Mouse (Mus musculus) midbrain, embryonic 11.5 days (tissue): ENCODE measurements around the gene Emilin2. TPM values are rescaled to one million over a fixed set of nuclear protein-coding genes. Genes with fewer than 3 reads are reported as not detected.

Experiments used
- ATAC-seq: fragments of 200-750 bp; cut with Nextera tagmentation; 2 replicates; pipeline ENCODE4 v1.8.0; 2017; ENCODE audit warnings: moderate TSS enrichment, moderate library complexity; ENCODE audit not compliant: low FRiP score
- DNase-seq: peaks from one replicate; pipeline ENCODE4 v3.0.0; 2015; ENCODE audit warnings: low spot score; ENCODE audit errors: missing footprints
- H3K27ac ChIP-seq: fragments of 300-500 bp; sonication (generic); 2 replicates; pipeline ENCODE4 v1.5.1; 2014; ENCODE audit warnings: low read depth, low read length
- H3K27me3 ChIP-seq: fragments of 300-500 bp; sonication (generic); 2 replicates; pipeline ENCODE4 v1.6.1; 2014; ENCODE audit warnings: mild to moderate bottlenecking, low read length, moderate library complexity, mixed read lengths; ENCODE audit not compliant: control insufficient read depth, insufficient read depth
- H3K36me3 ChIP-seq: fragments of 300-500 bp; sonication (generic); 2 replicates; pipeline ENCODE4 v1.6.1; 2014; ENCODE audit warnings: mild to moderate bottlenecking, low read length, moderate library complexity, mixed read lengths; ENCODE audit not compliant: control insufficient read depth, insufficient read depth
- H3K4me1 ChIP-seq: fragments of 300-500 bp; sonication (generic); 2 replicates; pipeline ENCODE4 v1.6.1; 2014; ENCODE audit warnings: low read length; ENCODE audit not compliant: control insufficient read depth, insufficient read depth
- H3K4me2 ChIP-seq: fragments of 300-500 bp; sonication (generic); 2 replicates; pipeline ENCODE4 v1.6.1; 2014; ENCODE audit warnings: mild to moderate bottlenecking, moderate library complexity
- H3K4me3 ChIP-seq: fragments of 300-500 bp; sonication (generic); 2 replicates; pipeline ENCODE4 v1.5.1; 2014; ENCODE audit warnings: low read depth, low read length
- H3K9ac ChIP-seq: fragments of 300-500 bp; sonication (generic); 2 replicates; pipeline ENCODE4 v1.6.1; 2014; ENCODE audit warnings: low read length
- H3K9me3 ChIP-seq: fragments of 300-500 bp; sonication (generic); 2 replicates; pipeline ENCODE4 v1.6.1; 2016; ENCODE audit warnings: low read length; ENCODE audit not compliant: control insufficient read depth
- WGBS: fragments of 180-500 bp; shearing (Covaris S2); extraction: QIAGEN DNeasy Blood & Tissue Kit; methylation state at CpG from one replicate; pipeline ENCODE4 v1.1.7; 2014; 5-methylcytosine and 5-hydroxymethylcytosine counted together
- polyA plus RNA-seq: library from polyadenylated mRNA; unstranded; fragments of >200 nt; fragmentation: Nextera tagmentation; extraction: Ambion mirVana; gene quantifications from 2 replicates; pipeline ENCODE4 v1.2.1, GENCODE M21; 2014

Emilin2 gene
- polyA plus RNA-seq, 1 experiment from 2014 or later: 11.8 TPM

DNA sequence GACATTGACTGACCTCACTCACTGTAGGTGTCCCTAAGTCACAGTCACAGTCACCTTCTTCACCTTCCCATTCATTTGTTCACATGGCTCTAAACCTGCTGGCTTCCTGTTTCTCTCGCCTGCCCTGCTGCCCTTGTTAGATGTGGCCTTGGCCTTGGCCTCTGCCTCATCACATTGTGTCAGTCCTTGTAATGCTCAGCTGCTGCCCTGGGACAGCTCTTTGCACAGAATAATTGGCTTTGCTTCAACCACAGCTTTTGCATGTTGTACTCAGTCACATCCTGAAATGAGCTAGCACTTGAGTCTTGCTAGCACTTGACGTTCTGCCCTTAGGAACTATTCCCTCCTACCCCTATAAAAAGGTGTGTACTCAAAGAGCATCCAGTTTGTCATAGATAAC is 87.3 kb downstream of the Emilin2 start:
- 77% methylated on average over 2 of the region's 2 CpGs for WGBS
- DNase-seq (peak; percentile 79), ATAC-seq (no peak)
- no peaks in the 10 kb centered on the region for H3K36me3 ChIP-seq
- no peaks in the 10 kb centered on the region for H3K9me3 ChIP-seq
- H3K27ac ChIP-seq: no peak overlapping the region
- H3K4me3 ChIP-seq: no peak overlapping the region
- no peaks in the 10 kb centered on the region for H3K27me3 ChIP-seq
- H3K9ac ChIP-seq: no peak overlapping the region
- H3K4me2 ChIP-seq: no peak overlapping the region
- H3K4me1 ChIP-seq: no peaks in the 10 kb centered on the region

DNA sequence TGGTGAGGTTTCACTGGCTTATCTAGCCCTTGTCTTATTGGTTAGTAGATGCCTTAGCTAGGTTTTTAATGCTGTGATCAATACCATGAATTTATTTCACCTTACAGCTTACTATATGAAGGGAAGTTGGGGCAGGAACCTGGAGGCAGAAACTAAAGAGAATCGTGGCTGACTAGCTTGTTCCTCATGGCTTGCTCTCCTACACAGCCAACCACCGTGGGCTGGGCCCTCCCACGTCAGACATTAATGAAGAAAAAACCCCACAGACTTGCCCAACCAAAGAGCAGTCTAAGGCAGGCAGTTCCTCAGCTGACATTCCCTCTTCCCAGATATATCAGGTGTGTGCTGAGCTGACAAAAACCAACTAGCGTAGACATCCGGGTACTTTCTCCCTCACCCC is 88.1 kb downstream of the Emilin2 start:
- Histone ChIP-seq H3K4me1 (no peaks in the 10 kb centered on the region), H3K4me2 (no peak overlapping the region), H3K27me3 (no peaks in the 10 kb centered on the region), H3K27ac (no peak overlapping the region), H3K36me3 (no peaks in the 10 kb centered on the region), H3K9ac (no peak overlapping the region), H3K9me3 (no peaks in the 10 kb centered on the region), H3K4me3 (no peak overlapping the region)
- 83% methylated on average over 5 of the region's 5 CpGs for WGBS
- DNase-seq (peak; percentile 75), ATAC-seq (no peak)

DNA sequence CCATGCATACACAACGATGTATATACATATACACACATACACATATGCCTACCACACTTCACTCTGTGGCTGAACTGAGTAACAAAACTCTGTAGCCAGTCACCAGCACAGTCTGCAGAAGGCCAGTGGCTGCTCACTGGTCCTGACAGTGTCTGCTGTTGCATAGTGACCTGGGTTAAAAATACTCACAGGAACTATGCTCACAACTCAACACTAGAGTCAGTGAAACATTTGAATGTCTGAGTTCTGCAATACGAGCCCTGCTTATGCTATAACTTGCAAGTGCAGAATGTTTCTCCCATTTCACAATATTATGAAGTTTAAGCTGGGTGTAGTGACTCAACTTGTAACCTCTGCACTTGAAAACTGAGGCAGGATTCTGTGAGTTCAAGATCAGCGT is 90.4 kb downstream of the Emilin2 start:
- ATAC-seq (no peak), DNase-seq (peak; percentile 65)
- Histone ChIP-seq H3K36me3 (0 out of 2 replicates have a peak, but pooled peaks cover 5% of the 10 kb centered on the region), H3K9me3 (no peaks in the 10 kb centered on the region), H3K4me3 (no peak overlapping the region), H3K27me3 (no peaks in the 10 kb centered on the region), H3K4me1 (no peaks in the 10 kb centered on the region), H3K9ac (no peak overlapping the region), H3K4me2 (no peak overlapping the region), H3K27ac (no peak overlapping the region)
- WGBS: 90% methylated on average over 3 of the region's 3 CpGs

DNA sequence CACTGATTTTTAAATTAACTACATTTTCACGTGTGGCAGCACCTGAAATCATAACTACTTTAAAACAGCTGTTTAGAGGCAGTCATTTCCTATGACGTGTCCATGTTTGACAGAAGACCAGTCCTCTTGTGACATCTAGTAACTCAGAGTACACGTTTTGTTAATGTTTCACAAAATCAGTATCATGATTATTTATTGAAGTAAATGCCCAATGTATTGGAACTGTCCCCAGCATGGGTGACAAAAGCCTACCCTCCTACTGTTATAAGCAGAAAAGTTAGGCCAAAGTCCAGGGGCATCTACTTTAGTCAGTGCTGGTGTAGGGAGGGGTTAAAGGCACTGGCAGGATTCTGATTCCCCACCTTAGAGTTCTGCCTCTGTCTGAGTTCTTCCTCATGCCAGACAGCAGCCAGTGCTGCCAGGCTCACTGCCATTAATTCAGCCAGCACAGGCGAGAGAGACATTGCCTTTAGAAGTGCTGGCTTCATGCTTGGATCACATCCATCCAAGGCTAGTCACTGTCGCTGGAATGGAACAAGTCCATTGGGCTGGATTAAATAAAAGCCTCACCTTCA is 94.6 kb downstream of the Emilin2 start:
- Histone ChIP-seq H3K27me3 (no peaks in the 10 kb centered on the region), H3K4me1 (no peaks in the 10 kb centered on the region), H3K4me3 (no peak overlapping the region), H3K9me3 (no peaks in the 10 kb centered on the region), H3K36me3 (0 out of 2 replicates have a peak, but pooled peaks cover 5% of the 10 kb centered on the region), H3K9ac (no peak overlapping the region), H3K27ac (no peak overlapping the region), H3K4me2 (no peak overlapping the region)
- peak; percentile 49 for DNase-seq
- ATAC-seq: no peak
- 93% methylated on average over 5 of the region's 5 CpGs for WGBS

DNA sequence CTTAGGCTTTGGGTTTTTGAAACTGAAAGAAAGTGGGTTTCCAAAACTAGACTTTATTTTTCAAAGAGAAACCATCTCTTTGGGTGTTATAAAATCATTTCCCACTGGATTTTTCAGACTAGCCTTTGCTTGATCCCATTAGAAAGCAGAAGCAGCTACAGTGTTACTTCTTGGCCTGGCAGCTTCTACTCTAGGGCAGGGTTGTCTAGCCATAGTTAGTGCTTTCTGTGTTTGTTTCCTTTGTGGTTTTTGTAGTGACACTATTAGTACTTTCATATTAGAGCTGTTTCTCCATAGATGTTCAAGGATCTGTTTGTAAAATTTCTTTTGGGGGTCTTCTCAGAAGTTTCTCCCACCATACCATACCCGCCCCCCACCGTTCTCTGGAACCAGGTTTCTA is 95.5 kb downstream of the Emilin2 start:
- Histone ChIP-seq H3K9me3 (no peaks in the 10 kb centered on the region), H3K4me3 (no peak overlapping the region), H3K4me2 (no peak overlapping the region), H3K9ac (no peak overlapping the region), H3K27ac (no peak overlapping the region), H3K36me3 (0 out of 2 replicates have a peak, but pooled peaks cover 5% of the 10 kb centered on the region), H3K27me3 (no peaks in the 10 kb centered on the region), H3K4me1 (no peaks in the 10 kb centered on the region)
- 96% methylated on average over 2 of the region's 2 CpGs for WGBS
- no peak for ATAC-seq
- DNase-seq: no peak

DNA sequence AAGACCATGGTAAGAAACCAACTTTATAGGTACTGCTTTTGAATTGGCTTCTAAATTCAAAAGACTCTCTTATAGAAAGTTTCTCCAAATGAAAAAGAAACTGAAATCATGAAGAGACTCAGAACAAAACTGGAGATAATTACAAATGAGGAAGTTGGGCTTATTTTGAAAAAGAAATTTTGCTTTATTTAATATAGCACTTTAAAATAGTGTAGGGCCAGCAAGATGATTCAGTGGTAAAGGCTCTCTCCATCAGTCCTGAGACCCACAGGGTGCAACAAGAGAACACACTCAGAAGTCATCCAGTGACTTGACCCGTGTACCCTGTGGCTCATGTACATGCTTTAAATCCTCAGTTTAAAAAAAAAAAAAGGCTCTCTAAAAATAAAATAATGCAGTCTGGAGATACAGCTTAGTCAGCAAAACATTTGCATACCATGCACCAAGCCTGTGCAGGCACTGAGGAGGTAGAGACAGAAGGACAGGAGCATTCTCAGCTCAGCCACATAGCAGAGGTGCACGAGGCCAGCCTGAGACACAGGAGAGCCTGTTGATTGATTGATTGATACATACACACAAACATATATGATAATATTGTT is 96.4 kb downstream of the Emilin2 start:
- Histone ChIP-seq H3K9me3 (no peaks in the 10 kb centered on the region), H3K9ac (no peak overlapping the region), H3K27me3 (no peaks in the 10 kb centered on the region), H3K4me3 (no peak overlapping the region), H3K36me3 (0 out of 2 replicates have a peak, but pooled peaks cover 5% of the 10 kb centered on the region), H3K4me1 (no peaks in the 10 kb centered on the region), H3K27ac (no peak overlapping the region), H3K4me2 (no peak overlapping the region)
- 97% methylated on average over 2 of the region's 2 CpGs for WGBS
- DNase-seq (no peak), ATAC-seq (no peak)

DNA sequence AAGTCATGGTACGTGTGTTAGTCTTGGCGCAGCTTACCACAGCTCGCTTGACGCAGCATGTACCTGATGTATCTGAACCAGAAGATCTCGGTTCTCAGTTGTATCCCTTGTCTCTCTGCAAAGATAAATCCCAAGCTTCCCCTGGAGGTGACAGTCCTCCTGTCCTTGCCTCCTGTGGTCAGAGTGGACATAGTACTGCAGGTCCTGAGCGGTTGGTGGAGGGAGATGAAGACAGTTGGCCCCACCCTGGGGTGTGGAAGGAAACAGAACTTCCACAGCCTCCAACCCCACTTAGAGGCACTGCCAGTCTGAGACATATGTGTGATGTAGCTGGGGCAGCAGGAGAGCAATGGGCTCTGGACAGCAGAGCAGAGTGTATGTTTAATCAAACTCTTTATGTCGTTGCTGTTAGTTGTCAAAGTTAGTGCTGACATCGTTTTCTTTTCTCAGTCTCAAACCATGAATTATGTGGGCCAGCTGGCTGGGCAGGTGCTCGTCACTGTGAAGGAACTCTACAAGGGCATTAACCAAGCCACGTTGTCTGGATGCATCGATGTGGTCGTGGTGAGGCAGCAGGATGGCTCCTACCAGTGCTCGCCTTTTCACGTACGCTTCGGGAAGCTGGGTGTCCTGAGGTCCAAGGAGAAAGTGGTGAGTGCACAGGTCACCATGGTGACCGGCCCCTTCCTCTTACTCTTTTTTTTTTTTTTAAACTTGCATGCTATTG is 97.1 kb downstream of the Emilin2 start:
- H3K9me3 ChIP-seq: no peaks in the 10 kb centered on the region
- no peak overlapping the region for H3K4me3 ChIP-seq
- DNase-seq: no peak
- H3K4me2 ChIP-seq: no peak overlapping the region
- no peak for ATAC-seq
- H3K4me1 ChIP-seq: no peaks in the 10 kb centered on the region
- H3K27me3 ChIP-seq: no peaks in the 10 kb centered on the region
- H3K36me3 ChIP-seq: 0 out of 2 replicates have a peak, but pooled peaks cover 5% of the 10 kb centered on the region
- H3K9ac ChIP-seq: no peak overlapping the region
- H3K27ac ChIP-seq: no peak overlapping the region
- WGBS: 94% methylated on average over 17 of the region's 17 CpGs

DNA sequence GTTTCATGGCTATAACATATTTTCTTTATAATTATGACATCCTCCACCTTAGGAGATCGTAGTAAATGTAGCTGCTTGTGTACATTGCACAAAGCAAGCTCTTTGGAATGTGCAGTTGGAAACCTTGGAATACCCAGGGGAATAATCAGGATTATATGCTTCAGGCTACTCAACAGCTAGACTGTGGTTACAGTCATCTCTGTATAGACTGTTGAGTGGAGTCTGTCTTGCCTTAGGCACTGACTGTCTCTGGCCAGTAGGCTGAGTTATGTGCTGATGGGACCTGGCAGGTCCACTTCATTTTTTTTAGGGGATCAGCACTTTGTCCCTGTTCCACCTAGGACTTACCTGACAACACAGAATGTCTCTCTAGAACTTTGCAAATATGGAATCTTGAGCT is 98.1 kb downstream of the Emilin2 start:
- no peak overlapping the region for H3K27ac ChIP-seq
- no peak overlapping the region for H3K4me2 ChIP-seq
- no peaks in the 10 kb centered on the region for H3K27me3 ChIP-seq
- WGBS: 94% methylated on average over 1 of the region's 1 CpGs
- no peak overlapping the region for H3K9ac ChIP-seq
- ATAC-seq (no peak), DNase-seq (peak; percentile 54)
- H3K4me3 ChIP-seq: no peak overlapping the region
- H3K9me3 ChIP-seq: no peaks in the 10 kb centered on the region
- 0 out of 2 replicates have a peak, but pooled peaks cover 5% of the 10 kb centered on the region for H3K36me3 ChIP-seq
- no peaks in the 10 kb centered on the region for H3K4me1 ChIP-seq

DNA sequence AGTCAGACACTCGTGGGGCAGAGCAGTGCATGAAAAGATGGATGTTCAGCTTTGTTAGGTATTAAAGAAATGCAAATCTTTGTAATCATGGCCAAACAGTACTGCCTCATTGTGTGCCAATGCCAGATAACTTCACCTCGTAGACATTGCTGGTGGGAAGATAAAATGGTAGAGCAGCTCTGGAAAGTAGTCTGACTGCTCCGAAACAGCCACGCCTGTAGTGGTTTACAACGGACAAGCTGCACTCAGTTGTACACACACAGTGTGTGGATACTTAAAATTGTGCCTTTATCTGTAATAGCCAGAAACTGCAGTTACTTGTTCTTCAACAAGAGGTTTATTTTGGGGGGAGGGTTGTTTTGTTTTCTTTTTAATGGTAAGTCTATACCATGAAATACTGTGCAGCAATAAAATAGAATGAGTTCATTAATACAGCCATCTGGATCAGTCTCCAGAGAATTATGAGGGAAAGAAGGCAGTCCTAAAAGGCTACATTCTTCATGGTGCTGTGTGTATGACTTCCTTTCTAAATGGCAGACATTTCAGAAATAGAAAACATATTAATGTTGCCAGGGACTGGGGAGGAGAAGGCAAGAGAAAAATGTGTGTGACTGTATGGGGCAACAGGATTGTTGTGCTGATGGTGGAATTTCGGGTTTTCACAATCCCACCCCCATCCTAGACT is 99.7 kb downstream of the Emilin2 start:
- ATAC-seq: peak; percentile 33; the same call in 1 of the 2 replicates
- Histone ChIP-seq H3K4me1 (no peaks in the 10 kb centered on the region), H3K9me3 (no peaks in the 10 kb centered on the region), H3K27ac (no peak overlapping the region), H3K9ac (no peak overlapping the region), H3K4me2 (no peak overlapping the region), H3K36me3 (no peaks in the 10 kb centered on the region), H3K27me3 (no peaks in the 10 kb centered on the region), H3K4me3 (no peak overlapping the region)
- peak; percentile 82 for DNase-seq
- WGBS: 76% methylated on average over 6 of the region's 6 CpGs
